Mouse (Mus musculus): ENCODE measurements around the gene Inka2.

Inka2 gene

GRCm38 (mm10) chr3:105704031-105705008 lies at the start of gene Inka2:
Inka2 (plus strand) TSS chr3:105704599.
- DNase-seq (ENCODE audit: low spot score in 2 of 2), result peak; percentile 69 to 73

GRCm38 (mm10) chr3:105655031-105655585 lies 49.3 kb upstream of the Inka2 start:
- no peak for DNase-seq (ENCODE audit: low spot score in 2 of 2)

GRCm38 (mm10) chr3:105660530-105660929 lies 43.9 kb upstream of the Inka2 start:
- no peak for DNase-seq (ENCODE audit: low spot score in 2 of 2)

- no peak for DNase-seq (ENCODE audit: low spot score in 2 of 2)
These were observed 41.4 kb upstream of the Inka2 start for GRCm38 (mm10) chr3:105663043-105663442.

GRCm38 (mm10) chr3:105665105-105665765 lies 39.2 kb upstream of the Inka2 start:
- peak in 1 of 2 experiments; percentile 19 for DNase-seq (ENCODE audit: low spot score in 2 of 2)

GRCm38 (mm10) chr3:105666996-105667523 lies 37.3 kb upstream of the Inka2 start:
- DNase-seq (ENCODE audit: low spot score in 2 of 2), result no peak

- DNase-seq (ENCODE audit: low spot score in 2 of 2), result no peak
These were observed 36.2 kb upstream of the Inka2 start for GRCm38 (mm10) chr3:105668161-105668560.

GRCm38 (mm10) chr3:105669776-105670175 lies 34.6 kb upstream of the Inka2 start:
- DNase-seq (ENCODE audit: low spot score in 2 of 2), result no peak

- DNase-seq (ENCODE audit: low spot score in 2 of 2), result no peak
These were observed 33.6 kb upstream of the Inka2 start for GRCm38 (mm10) chr3:105670801-105671200.

- peak; percentile 62 to 78 for DNase-seq (ENCODE audit: low spot score in 2 of 2)
These were observed 29.7 kb upstream of the Inka2 start for GRCm38 (mm10) chr3:105674595-105675218.

GRCm38 (mm10) chr3:105675932-105676331 lies 28.5 kb upstream of the Inka2 start:
- DNase-seq (ENCODE audit: low spot score in 2 of 2), result peak in 1 of 2 experiments; percentile 9

- no peak for DNase-seq (ENCODE audit: low spot score in 2 of 2)
These were observed 24.1 kb upstream of the Inka2 start for GRCm38 (mm10) chr3:105680346-105680745.

- DNase-seq (ENCODE audit: low spot score in 2 of 2), result no peak
These were observed 17.7 kb upstream of the Inka2 start for GRCm38 (mm10) chr3:105686394-105687323.

- peak; percentile 92 to 95 for DNase-seq (ENCODE audit: low spot score in 2 of 2)
These were observed 16.9 kb upstream of the Inka2 start, which contains the start of gene Ddx20 for GRCm38 (mm10) chr3:105687324-105688060. Ddx20 (minus strand) TSS chr3:105687574.

GRCm38 (mm10) chr3:105688536-105688935 lies 15.9 kb upstream of the Inka2 start:
- no peak for DNase-seq (ENCODE audit: low spot score in 2 of 2)

- DNase-seq (ENCODE audit: low spot score in 2 of 2), result no peak
These were observed 10.9 kb upstream of the Inka2 start for GRCm38 (mm10) chr3:105693327-105694080.

GRCm38 (mm10) chr3:105695476-105696386 lies 8.7 kb upstream of the Inka2 start:
- DNase-seq (ENCODE audit: low spot score in 2 of 2), result no peak
